Mouse (Mus musculus): ENCODE data around the gene Kcnab3.

Gene Kcnab3

GRCm38 (mm10) chr11:69331929-69332405, 5.9 kb downstream of the Kcnab3 start:
- peak; percentile 80 for DNase-seq (ENCODE audit: low read depth, low spot score)

DNA sequence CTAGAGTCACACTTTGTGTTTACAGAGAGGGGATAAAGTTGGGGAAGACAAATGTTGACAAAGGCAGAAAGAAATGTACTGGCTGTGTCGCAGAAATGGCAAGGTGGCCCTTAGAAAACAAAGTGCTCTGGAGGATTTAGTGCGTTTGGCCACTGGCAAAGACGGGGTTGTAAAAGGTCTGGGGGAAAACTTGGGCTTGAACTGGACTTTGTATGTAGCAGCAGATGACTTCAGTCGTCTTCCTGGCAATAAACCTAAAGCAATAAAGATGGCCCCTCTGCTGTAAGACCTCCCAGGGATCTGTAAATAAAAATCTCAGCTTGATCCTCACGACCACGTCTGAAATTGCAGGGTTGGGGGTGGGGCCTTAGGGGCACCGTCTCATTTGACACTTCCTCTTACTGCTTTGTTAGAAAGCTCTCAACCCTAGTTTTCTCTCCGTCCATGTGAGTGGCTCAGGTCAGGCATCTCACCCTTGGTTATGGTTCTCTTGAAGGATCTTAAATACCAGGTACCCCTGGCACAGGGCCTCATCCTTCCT, 6.7 kb downstream of the Kcnab3 start:
- DNase-seq (ENCODE audit: low read depth, low spot score), result peak; percentile 41

DNA sequence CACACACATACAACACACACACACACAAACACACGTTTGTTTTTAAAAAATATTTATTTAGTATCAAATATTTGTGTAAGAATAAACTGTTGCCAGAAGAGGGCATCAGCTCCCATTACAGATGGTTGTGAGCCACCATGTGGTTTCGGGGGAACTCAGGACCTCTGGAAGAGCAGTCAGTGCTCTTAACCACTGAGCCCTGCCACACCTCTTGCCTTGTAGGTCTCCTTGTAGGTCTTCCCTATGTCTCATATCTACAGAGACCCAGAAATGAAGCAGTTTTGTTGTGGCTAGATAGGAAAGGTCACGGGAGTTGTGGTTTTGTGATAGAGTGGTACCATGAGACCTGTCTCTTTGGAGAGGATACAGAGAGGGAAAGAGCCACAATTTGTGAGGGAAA, 7.9 kb downstream of the Kcnab3 start:
- peak; percentile 57 for DNase-seq (ENCODE audit: low read depth, low spot score)

GRCm38 (mm10) chr11:69334796-69335195, 8.7 kb downstream of the Kcnab3 start:
- no peak for DNase-seq (ENCODE audit: low read depth, low spot score)

DNA sequence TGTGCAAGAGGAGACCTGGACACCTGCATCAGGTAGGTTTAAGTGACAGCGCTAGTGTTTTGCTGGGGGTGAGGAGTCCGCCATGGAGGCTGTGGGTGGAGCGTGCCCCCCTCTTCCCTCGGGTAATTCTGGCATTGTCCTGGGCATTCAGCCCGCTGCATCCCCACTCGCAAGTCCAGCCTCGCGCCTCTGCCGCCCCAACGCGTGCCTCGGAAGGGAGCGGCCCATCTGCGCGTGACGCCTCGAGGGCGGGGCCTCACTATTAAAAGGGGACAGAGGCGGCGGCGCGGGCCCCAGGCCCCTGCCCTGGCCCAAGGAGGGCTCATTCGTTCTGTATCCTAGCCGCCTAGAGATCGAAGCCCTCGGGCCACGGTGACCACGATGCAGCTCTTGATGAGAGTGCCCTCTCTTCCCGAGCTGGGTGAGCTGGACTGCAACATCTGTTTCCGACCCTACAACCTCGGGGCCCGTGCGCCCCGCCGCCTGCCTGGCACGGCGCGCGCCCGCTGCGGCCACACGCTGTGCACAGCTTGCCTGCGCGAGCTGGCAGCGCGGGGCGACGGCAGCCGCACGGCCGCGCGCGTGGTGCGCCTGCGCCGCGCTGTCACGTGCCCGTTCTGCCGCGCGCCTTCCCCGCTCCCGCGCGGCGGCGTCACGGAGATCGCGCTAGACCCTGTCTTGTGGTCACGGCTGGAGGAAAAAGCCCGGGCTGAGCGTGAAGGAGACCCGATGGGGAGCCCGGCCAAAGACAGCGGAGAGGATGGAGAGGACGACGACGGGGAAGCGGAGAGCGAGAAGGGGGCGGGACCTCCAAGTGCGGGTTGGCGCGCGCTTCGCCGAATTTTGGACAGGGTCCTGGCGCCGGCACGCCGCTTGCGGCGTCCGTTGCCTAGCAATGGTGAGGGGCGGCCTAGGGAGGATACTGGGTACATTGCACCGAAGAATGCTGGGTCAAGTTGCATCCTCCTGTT, 14.4 kb downstream of the Kcnab3 start, which contains the start of gene Rnf227:
Gene Rnf227, plus strand, starts transcription at position 301 of the 971 bp plus-strand sequence.
- DNase-seq (ENCODE audit: low read depth, low spot score), result peak; percentile 87

GRCm38 (mm10) chr11:69346441-69346840, 20.4 kb downstream of the Kcnab3 start:
- no peak for DNase-seq (ENCODE audit: low read depth, low spot score)

- no peak for DNase-seq (ENCODE audit: low read depth, low spot score)
These were observed 30.5 kb downstream of the Kcnab3 start for GRCm38 (mm10) chr11:69356544-69356943.

DNA sequence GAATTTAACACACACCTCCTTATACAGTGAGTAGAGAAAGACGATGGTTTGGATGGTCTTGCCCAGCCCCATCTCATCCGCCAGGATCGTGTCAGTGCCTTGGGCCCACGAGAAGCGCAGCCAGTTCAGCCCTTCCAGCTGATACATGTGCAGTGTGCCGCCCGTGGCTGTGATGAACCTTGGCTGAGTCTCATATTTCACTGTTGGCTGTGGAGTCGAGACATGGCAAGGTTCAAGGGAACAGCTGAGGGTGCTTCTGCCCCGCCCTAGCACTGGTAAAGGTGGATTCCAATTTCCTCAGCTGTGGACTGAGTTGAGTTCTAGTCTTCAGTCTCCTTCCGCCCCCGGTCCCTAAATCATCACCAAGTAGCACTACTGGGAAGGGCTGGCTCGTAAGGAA, 31.6 kb downstream of the Kcnab3 start:
- DNase-seq (ENCODE audit: low read depth, low spot score), result no peak

DNA sequence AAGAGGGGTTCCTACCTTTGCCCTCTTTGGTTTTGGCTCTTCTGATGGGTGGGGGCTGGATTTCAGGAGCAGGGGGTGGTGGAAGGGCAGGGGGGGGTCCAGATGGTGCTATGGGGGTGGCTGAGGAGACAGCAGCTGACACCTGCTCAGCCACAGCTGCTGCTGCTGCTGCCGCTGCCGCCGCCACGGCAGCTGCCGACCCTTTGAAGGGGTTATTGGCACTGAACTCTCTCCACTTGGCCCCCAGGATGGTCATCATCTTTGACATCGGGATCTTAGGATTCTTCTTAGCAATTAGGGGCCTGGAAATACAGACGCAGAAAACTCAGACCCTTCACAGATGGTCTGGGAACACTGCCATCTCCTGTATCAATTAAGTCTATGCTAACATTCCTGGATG, 36.0 kb downstream of the Kcnab3 start:
- DNase-seq (ENCODE audit: low read depth, low spot score), result no peak

DNA sequence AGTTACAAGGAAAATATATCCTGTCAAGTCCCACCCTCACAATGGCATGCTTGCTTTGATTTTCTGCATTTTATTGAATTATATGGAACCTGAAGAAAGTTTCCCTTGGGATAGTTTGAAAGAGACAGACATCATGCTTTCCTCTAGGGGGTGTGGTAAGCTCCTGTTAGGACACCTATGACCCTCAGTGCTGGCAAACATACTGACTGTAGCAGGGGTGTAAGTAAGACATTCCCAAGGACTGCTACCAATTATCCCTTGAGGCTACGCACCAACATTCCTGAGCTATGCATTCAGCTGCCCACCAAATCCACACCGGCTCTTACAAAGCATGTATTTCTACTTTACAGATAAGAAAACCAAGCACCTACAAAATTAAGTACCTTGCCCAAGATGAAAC, 36.4 kb downstream of the Kcnab3 start:
- no peak for DNase-seq (ENCODE audit: low read depth, low spot score)

DNA sequence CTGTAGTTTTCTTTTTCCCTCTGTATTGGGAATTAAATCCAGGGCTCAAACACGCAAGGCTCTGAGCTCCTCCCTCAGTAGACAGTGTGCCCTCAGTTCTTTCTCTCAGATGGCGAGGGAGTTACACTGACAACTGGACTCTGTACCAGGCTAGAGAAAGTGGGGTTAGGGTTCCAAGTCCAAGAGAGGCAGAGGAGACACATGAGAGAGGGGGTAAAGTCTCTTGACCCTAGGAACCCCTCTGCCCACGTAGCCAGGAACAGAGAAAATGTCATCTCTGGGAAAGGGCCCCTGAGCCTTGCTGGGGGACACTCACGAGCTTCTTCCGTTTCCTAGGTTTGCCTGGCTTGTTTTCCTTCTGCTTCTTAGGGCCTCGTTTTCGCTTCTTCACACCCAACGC, 38.3 kb downstream of the Kcnab3 start:
- no peak for DNase-seq (ENCODE audit: low read depth, low spot score)

DNA sequence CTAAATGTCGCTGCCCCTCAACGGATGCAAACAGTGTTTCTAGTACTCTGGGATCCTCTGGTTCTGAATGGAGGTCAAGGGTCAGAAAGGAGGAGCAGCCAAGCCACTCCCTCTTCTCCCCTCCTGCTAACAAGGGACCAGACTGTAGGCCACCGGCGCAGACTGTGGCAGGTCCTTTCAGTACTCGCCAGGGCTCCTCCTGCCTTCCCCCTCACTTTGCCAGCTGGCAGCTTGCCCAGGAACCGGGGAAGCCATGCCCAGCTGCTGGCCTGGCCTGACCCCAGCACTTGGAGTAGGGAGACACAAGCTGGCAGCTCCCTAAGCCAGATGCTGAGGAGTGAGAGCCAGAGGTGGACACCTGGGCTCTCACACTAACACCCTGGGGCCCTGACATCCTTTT, 38.9 kb downstream of the Kcnab3 start:
- no peak for DNase-seq (ENCODE audit: low read depth, low spot score)

DNA sequence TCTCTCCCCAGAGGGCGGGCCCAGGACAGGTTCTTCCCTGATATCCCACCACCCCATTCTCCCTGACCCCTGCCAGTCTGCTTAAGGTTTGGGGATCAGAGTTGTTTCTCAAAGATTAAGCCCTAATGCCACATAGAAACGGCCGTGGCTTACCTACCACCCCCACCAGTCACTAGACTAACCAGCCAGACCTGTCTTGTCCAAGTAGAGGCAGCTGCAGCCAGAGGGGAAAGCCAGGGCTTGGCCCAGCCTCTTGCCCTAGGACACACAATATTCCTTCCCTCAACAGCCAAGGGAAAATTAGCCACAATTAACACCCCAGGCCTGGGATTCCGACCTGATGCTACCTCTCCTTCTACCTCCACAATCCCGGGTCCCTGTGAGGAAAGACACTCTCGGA, 39.7 kb downstream of the Kcnab3 start:
- DNase-seq (ENCODE audit: low read depth, low spot score), result no peak

DNA sequence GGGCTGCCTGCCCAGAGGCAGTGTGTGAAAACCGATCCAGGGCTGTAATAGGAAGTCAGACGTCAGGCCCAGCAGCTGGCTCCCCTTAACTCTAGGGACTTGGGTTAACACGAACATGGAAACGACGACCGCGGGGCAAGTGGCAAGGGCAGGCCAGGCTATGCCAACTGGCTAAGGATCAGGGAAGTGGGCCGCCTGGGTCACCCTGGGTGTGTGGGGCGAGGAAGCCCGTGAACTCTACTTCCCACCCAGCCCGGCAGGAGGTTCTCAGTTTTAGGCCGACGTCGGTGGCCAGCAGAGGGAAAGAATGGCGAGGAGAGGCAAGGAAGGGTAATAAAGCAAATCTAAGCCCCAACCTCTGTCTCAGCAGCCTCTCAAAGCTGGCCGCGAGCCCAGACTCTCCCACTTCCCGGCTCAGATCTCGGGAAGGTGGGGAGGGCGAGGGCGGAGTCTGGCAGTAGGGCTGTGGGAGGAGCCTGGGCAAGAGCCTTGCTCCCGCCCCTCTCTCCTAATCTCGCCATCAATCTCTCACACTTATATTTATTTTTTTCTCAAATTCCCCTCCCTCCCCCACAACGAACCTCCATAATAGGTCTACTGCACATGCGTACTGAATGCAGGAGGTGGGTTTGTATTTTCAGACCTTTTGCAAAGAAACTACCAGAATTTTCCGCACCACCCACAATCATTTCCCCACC, 40.2 kb downstream of the Kcnab3 start:
- DNase-seq (ENCODE audit: low read depth, low spot score), result peak; percentile 89

- peak; percentile 62 for DNase-seq (ENCODE audit: low read depth, low spot score)
These were observed 41.0 kb downstream of the Kcnab3 start for GRCm38 (mm10) chr11:69366855-69367615.

DNA sequence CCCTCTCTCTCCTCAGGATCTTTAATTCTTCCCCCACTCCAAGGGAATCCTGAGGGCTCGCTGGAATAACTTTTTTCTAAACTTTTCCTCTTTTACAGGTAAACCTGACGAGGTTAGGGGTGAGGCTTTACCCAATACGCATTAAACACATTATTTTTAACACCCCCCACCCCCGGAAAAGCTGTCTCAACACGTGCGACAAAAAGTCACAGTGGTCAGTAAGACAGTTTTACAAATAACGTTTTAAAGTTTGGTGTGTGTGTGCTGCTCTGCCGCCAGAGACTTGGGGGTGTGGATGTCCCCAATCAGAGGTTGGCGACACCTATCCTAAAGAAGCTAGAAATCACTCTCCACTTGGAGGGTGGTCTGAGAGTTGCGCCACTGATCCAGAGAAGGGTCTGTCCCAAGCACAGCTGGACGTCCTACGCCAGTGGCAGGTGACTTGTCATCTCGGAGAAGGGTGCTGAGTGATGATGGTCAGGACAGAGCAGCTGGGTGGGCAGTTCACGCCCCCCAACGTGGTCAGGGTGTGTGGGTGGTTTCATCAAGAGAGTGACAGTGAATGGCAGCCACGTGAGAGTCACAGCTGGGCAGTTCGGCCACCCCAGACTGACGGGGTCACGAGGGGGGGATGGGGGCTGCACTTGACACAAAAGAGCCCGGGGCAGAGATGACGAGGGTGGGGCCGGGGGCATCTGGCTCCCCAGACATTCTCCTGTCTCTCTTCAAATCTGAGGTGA, 41.7 kb downstream of the Kcnab3 start:
- DNase-seq (ENCODE audit: low read depth, low spot score), result peak; percentile 75

GRCm38 (mm10) chr11:69368356-69369214, 42.5 kb downstream of the Kcnab3 start:
- DNase-seq (ENCODE audit: low read depth, low spot score), result peak; percentile 57

DNA sequence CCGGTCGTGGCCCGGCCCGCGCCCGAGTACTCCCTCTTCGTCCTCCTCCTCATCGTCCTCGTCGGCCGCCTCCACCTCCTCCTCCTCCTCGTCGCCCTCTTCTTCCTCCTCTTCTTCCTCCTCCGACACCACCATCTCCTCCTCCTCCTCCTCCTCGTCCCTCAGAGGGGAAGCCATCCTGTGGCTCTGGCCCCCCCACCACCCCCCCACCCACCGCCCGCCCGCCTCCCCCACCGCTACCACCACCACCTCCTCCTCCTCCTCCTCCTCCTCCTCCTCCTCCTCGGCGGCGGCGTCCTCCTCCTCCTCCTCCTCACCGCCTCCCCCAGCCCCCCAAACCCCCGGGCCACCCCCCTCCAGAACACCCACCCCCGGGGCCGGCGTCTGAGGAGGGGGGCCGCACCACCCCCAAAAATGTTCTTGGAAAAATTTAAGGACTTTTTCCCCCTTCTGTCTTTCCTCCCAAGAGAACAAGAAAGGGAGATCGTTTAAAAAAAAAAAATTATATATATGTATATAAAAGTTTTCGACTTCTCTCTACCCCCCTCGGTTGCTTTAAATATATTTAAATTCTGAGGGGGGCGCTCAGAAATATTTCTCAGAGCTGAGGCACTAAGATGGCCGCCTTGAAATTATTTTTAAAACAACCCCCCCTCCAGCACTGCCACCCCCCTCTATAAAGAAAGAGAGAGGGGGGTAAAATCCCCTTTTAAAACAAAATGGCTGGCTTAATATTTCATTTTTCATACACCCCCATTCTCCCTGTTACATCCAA, 43.3 kb downstream of the Kcnab3 start, which contains the start of gene Chd3:
Gene Chd3, minus strand, starts transcription at position 192 of the 775 bp plus-strand sequence.
- DNase-seq (ENCODE audit: low read depth, low spot score), result peak; percentile 51

Measured in A20 (cell line).